Mouse (Mus musculus) bone marrow macrophage, adult 2 months (primary cell): ENCODE data around the gene Gm815.

Experiments used
- CTCF ChIP-seq: IDR thresholded peaks from 2 replicates; pipeline ENCODE4 v1.5.1; 2012; ENCODE audit warnings: low read depth, mild to moderate bottlenecking, low read length, moderate library complexity
- POLR2A ChIP-seq: IDR thresholded peaks from 2 replicates; pipeline ENCODE4 v1.6.1; 2012; ENCODE audit warnings: mild to moderate bottlenecking, low read depth, low read length, borderline replicate concordance

DNA sequence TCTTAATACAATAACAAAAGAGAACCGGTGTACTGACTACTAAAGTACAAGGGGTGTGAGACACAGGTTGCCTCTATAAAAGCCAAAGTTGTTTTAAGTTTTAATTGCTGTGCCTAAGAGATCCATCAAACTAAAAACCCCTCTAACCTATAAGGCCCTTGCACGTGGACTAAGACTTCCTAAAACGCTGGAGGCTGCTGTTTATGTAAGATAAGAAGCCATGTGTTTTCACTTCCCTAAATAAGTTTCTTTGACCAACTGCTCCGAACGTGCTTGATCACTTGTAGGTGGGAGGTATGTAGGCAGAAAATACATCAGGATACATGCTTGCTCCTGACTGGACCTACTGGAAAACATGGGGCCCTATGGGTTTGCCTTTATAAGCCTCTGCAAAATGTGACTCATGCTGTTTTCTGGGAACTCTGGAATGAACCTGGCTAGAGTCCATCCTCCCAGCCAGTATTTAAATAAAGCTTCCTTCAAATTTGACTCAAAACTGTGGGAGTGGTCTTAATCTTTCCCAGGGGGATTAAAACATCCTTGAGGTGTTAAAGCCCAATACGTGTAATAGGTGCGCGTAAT is 31.9 kb upstream of the Gm815 start:
- no peak for TF ChIP-seq POLR2A
- TF ChIP-seq CTCF = no peak
